Mouse (Mus musculus) midbrain, embryonic 12.5 days (tissue): ENCODE data around the gene Sbf2. TPM values are rescaled to one million over a fixed set of nuclear protein-coding genes. Genes with fewer than 3 reads are reported as not detected.

Experiments
- ATAC-seq: fragments of 200-750 bp; cut with Nextera tagmentation; 2 replicates; pipeline ENCODE4 v1.8.0; 2017; ENCODE audit warnings: low read depth, moderate TSS enrichment, moderate library complexity; ENCODE audit not compliant: low FRiP score
- H3K27ac ChIP-seq: fragments of 300-500 bp; sonication (generic); replicated peaks from 2 replicates; pipeline ENCODE4 v1.5.1; 2016; ENCODE audit warnings: mild to moderate bottlenecking
- H3K27me3 ChIP-seq: fragments of 300-500 bp; sonication (generic); 2 replicates; pipeline ENCODE4 v1.6.1; 2016; ENCODE audit warnings: mild to moderate bottlenecking
- H3K36me3 ChIP-seq: fragments of 300-500 bp; sonication (generic); 2 replicates; pipeline ENCODE4 v1.6.1; 2016
- H3K4me1 ChIP-seq: fragments of 300-500 bp; sonication (generic); 2 replicates; pipeline ENCODE4 v1.6.1; 2016
- H3K4me2 ChIP-seq: fragments of 300-500 bp; sonication (generic); replicated peaks from 2 replicates; pipeline ENCODE4 v1.6.1; 2016; ENCODE audit warnings: mild to moderate bottlenecking, moderate library complexity
- H3K4me3 ChIP-seq: fragments of 300-500 bp; sonication (generic); 2 replicates; pipeline ENCODE4 v1.5.1; 2016; ENCODE audit warnings: mild to moderate bottlenecking
- H3K9ac ChIP-seq: fragments of 300-500 bp; sonication (generic); replicated peaks from 2 replicates; pipeline ENCODE4 v1.6.1; 2016; ENCODE audit warnings: mild to moderate bottlenecking, moderate library complexity
- H3K9me3 ChIP-seq: fragments of 300-500 bp; sonication (generic); 2 replicates; pipeline ENCODE4 v1.6.1; 2016; ENCODE audit warnings: mild to moderate bottlenecking
- WGBS: fragments of 180-500 bp; shearing (Covaris S2); methylation state at CpG from one replicate; pipeline ENCODE4 v1.1.7; 2016; 5-methylcytosine and 5-hydroxymethylcytosine counted together
- polyA plus RNA-seq: library from polyadenylated mRNA; unstranded; fragments of >200 nt; fragmentation: Nextera tagmentation; extraction: Ambion mirVana; gene quantifications from 2 replicates; pipeline ENCODE4 v1.2.1, GENCODE M21; 2016

Sbf2 gene
- polyA plus RNA-seq, 1 experiment from 2014 or later: 57.7 TPM

DNA sequence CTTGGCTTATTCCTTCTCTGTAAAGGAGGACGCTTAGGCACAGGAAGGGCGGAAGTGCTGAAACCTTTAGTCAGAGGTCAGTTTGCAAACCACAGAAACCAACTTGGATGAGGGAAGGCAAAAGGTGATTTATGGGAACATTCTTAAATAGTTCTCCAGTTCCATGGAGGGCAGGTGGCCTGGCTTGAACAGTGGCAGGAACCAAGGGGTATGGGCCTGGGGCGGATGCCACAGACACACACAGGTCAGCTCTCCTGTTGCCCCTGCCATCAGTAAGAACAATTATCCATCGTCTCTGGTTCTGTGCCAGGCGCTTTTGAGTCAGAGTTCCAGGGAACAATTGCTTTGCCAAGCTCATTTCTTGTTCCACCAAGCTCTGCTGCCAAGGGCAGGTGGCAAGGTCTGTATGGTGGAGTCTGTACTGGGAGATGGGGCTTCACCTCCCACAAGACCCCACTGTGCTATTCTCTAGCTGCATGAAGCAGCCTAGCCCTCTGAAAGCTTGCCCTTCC lies 336.9 kb downstream of the Sbf2 start:
- Histone ChIP-seq H3K9ac (no peak overlapping the region), H3K4me1 (no peaks in the 10 kb centered on the region), H3K4me2 (no peak overlapping the region), H3K9me3 (no peaks in the 10 kb centered on the region), H3K27ac (no peak overlapping the region), H3K27me3 (no peaks in the 10 kb centered on the region), H3K36me3 (peaks cover 19% of the 10 kb centered on the region), H3K4me3 (no peak overlapping the region)
- WGBS: 92% methylated on average over 5 of the region's 5 CpGs
- no peak for ATAC-seq

DNA sequence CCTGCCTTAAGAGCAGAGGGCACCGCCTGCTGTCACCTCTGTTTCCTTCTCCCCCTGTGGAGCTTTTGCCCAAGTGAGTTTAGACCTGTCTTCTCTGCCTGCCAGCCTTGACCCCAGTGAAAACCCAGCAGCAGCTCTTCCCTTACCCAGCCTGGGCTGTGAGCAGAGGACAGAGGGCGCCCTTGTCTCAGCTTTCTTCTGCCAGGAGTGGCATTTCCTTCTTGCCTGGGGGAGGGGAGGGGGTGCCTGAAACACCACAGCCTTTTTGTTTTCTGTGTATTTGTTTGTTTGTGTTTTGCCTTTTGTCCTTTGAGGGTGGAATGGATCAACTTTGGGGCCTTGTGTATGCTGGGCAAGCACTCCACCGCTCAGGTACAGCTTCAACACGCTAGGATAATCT lies 342.3 kb downstream of the Sbf2 start:
- no peak for ATAC-seq
- Histone ChIP-seq H3K4me1 (no peaks in the 10 kb centered on the region), H3K9ac (no peak overlapping the region), H3K4me2 (no peak overlapping the region), H3K4me3 (no peak overlapping the region), H3K27me3 (no peaks in the 10 kb centered on the region), H3K36me3 (peaks cover 8% of the 10 kb centered on the region; the same call in 1 of the 2 replicates), H3K27ac (no peak overlapping the region), H3K9me3 (no peaks in the 10 kb centered on the region)
- 80% methylated on average over 4 of the region's 4 CpGs for WGBS

DNA sequence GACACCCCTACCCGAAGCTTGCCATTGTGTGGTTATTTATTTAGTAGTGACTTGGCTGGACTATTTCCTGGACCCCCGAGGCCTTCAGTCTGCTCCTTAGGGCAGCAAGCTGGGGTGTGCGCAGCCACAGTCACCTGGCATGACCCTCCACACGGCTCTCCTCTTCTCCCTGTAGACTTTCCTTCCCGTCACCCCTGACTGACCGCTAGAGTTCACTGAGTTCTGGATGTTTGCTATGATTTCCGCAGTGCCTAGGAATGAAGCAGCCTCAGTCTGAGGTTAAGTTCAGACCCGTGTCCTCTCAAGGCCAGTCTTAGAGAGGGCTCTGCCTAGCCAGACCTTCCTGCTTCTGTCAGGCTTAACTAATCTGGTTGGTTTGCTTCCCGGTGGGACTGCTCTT lies 342.9 kb downstream of the Sbf2 start:
- Histone ChIP-seq H3K27ac (no peak overlapping the region), H3K4me1 (no peaks in the 10 kb centered on the region), H3K9ac (no peak overlapping the region), H3K27me3 (no peaks in the 10 kb centered on the region), H3K36me3 (peaks cover 8% of the 10 kb centered on the region; the same call in 1 of the 2 replicates), H3K9me3 (no peaks in the 10 kb centered on the region), H3K4me3 (no peak overlapping the region), H3K4me2 (no peak overlapping the region)
- WGBS: 73% methylated on average over 9 of the region's 9 CpGs
- ATAC-seq: no peak

DNA sequence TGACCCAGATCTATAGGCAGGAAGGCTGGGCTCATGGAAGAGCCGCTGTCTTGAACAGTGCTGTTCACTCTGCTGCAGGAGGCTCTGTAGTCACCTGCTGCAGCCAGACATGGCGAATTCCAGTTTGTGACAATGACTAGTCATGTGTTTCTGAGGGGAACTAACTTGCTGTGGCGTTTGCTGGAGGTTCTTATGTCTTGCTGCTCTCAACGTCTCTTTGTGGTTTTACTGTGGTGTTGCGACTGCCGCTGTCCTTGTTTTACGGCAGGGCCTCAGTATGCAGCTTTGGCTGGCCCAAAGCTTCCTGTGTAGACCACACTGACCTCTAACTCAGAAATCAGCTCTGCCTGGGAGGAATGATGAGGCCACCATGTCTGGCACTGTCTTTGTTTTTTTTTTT lies 344.3 kb downstream of the Sbf2 start:
- H3K9me3 ChIP-seq: no peaks in the 10 kb centered on the region
- no peak overlapping the region for H3K9ac ChIP-seq
- 91% methylated on average over 7 of the region's 7 CpGs for WGBS
- H3K4me3 ChIP-seq: no peak overlapping the region
- H3K4me2 ChIP-seq: no peak overlapping the region
- H3K27ac ChIP-seq: no peak overlapping the region
- no peaks in the 10 kb centered on the region for H3K27me3 ChIP-seq
- H3K4me1 ChIP-seq: no peaks in the 10 kb centered on the region
- no peak for ATAC-seq
- H3K36me3 ChIP-seq: peaks cover 8% of the 10 kb centered on the region; the same call in 1 of the 2 replicates

DNA sequence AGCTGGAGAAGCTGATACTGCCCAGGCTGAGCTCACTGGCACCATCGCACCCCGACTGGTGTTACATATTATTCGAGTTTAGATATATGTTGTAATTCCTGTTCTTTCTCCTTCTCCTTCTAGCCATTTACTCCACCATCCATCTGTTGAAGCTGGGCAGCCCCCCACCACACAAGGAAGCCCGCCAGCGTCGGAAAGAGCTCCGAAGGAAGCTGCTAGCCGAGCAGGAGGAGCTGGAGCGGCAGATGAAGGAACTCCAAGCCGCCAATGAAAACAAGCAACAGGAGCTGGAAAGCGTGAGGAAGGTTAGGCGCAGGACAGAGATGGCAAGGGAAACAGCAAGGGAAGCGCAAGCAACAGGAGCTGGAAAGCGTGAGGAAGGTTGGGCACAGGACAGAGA lies 344.9 kb downstream of the Sbf2 start:
- Histone ChIP-seq H3K4me2 (no peak overlapping the region), H3K9ac (no peak overlapping the region), H3K4me3 (no peak overlapping the region), H3K4me1 (no peaks in the 10 kb centered on the region), H3K9me3 (no peaks in the 10 kb centered on the region), H3K36me3 (peaks cover 8% of the 10 kb centered on the region; the same call in 1 of the 2 replicates), H3K27ac (no peak overlapping the region), H3K27me3 (no peaks in the 10 kb centered on the region)
- 86% methylated on average over 14 of the region's 14 CpGs for WGBS
- no peak for ATAC-seq

DNA sequence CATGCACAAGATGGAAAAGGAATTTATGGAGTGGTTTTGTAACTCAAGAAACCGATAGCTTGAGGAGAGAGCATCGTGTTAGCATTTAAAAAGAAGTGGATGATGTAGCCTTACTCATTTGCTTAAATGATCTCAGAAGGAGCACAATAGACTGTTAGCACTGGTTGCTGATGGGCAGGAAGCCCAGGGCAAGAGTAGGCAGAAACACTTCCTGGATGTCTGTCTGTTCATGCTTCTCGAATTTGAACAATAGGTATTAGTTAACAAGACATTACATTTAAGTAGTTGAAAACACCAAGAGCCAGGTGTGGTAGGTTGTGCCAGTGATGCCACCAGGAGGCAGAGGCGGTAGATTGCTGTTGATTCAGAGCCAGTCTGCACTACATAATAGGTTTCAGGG lies 346.2 kb downstream of the Sbf2 start:
- peaks cover 8% of the 10 kb centered on the region; the same call in 1 of the 2 replicates for H3K36me3 ChIP-seq
- H3K4me1 ChIP-seq: no peaks in the 10 kb centered on the region
- 82% methylated on average over 4 of the region's 4 CpGs for WGBS
- no peak overlapping the region for H3K4me3 ChIP-seq
- no peaks in the 10 kb centered on the region for H3K9me3 ChIP-seq
- no peaks in the 10 kb centered on the region for H3K27me3 ChIP-seq
- no peak overlapping the region for H3K27ac ChIP-seq
- ATAC-seq: no peak
- no peak overlapping the region for H3K4me2 ChIP-seq
- H3K9ac ChIP-seq: no peak overlapping the region

DNA sequence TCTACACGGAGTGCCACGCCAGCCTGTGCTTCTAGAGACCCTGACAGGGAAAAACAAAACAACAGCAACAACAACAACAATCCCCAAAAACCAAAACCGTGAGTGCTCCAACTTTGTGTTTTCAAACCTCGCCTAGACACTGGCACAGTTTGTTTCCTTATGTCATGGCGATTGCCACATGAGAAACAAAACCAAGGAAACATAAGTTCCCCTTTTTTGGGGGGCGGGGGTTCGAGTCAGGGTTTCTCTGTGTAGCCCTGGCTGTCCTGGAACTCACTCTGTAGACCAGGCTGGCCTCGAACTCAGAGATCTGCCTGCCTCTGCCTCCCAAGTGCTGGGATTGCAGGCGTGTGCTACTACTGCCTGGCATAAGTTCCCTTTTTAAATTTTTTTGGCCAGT lies 346.7 kb downstream of the Sbf2 start:
- no peaks in the 10 kb centered on the region for H3K27me3 ChIP-seq
- no peak overlapping the region for H3K4me3 ChIP-seq
- H3K9me3 ChIP-seq: no peaks in the 10 kb centered on the region
- no peak overlapping the region for H3K9ac ChIP-seq
- no peak for ATAC-seq
- WGBS: 95% methylated on average over 9 of the region's 9 CpGs
- no peaks in the 10 kb centered on the region for H3K4me1 ChIP-seq
- no peak overlapping the region for H3K4me2 ChIP-seq
- H3K36me3 ChIP-seq: peaks cover 8% of the 10 kb centered on the region; the same call in 1 of the 2 replicates
- no peak overlapping the region for H3K27ac ChIP-seq

DNA sequence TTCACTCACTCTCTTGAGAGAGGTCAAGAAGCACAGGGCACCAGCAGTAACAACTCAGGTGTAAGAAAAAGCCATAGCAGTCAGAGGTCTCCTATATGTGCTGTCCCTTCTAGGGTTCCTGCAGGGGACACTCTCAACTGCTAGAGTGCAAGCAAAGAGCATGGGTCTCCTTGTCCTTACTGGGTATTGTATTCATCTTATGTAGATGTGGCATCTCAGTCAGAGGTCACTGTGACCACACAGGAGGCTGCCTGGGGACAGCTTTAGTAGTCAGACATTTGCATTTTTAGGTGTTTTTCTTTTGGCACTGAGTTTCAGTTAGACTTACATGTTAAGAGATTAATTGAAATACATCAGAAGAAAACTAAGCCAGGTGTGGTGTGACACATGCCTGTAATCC lies 347.7 kb downstream of the Sbf2 start:
- no peaks in the 10 kb centered on the region for H3K4me1 ChIP-seq
- H3K36me3 ChIP-seq: peaks cover 8% of the 10 kb centered on the region; the same call in 1 of the 2 replicates
- H3K4me3 ChIP-seq: no peak overlapping the region
- H3K27ac ChIP-seq: no peak overlapping the region
- H3K27me3 ChIP-seq: no peaks in the 10 kb centered on the region
- ATAC-seq: no peak
- no peak overlapping the region for H3K9ac ChIP-seq
- H3K4me2 ChIP-seq: no peak overlapping the region
- no peaks in the 10 kb centered on the region for H3K9me3 ChIP-seq

DNA sequence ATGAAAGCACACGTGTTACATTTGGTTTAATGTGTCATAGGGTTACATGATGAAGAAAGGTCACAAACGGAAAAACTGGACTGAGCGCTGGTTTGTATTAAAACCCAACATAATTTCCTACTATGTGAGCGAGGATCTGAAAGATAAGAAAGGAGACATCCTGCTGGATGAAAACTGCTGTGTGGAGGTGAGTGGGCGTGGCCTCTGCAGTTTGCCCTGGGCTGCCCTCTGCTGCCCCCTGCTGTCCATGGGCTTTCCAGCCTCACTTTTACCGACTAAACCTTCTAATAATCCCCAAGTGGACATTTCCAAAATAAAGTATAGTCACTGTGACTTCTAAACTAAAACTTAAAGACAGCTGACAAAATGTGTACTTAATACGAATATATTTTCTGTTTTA lies 348.9 kb downstream of the Sbf2 start:
- no peaks in the 10 kb centered on the region for H3K4me1 ChIP-seq
- H3K9me3 ChIP-seq: no peaks in the 10 kb centered on the region
- no peak overlapping the region for H3K9ac ChIP-seq
- no peak overlapping the region for H3K4me2 ChIP-seq
- WGBS: 40% methylated on average over 7 of the region's 7 CpGs
- H3K4me3 ChIP-seq: no peak overlapping the region
- H3K36me3 ChIP-seq: peaks cover 8% of the 10 kb centered on the region; the same call in 1 of the 2 replicates
- no peak overlapping the region for H3K27ac ChIP-seq
- ATAC-seq: no peak
- H3K27me3 ChIP-seq: no peaks in the 10 kb centered on the region

DNA sequence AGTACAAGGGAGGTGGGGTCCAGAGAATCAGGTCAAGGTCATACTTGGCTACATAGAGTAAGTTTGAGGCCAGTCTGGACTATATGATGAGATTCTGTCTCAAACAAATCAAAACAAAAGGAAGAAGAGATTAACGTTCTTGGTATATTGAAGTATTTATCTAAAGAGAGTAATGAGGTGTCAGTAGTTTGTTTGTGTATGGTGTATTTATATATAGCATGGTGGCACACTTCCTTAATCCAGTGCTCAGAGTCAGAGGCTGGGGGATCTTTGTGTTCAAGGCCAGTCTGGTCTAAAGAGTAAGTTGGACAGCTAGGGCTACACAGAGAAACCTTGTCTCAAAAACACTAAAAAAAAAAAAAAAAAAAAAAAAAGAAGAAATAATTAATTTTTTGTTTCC lies 351.2 kb downstream of the Sbf2 start:
- no peak overlapping the region for H3K4me3 ChIP-seq
- H3K36me3 ChIP-seq: no peaks in the 10 kb centered on the region
- 81% methylated on average over 1 of the region's 1 CpGs for WGBS
- H3K4me2 ChIP-seq: no peak overlapping the region
- no peak for ATAC-seq
- no peak overlapping the region for H3K9ac ChIP-seq
- no peaks in the 10 kb centered on the region for H3K4me1 ChIP-seq
- H3K9me3 ChIP-seq: no peaks in the 10 kb centered on the region
- no peak overlapping the region for H3K27ac ChIP-seq
- no peaks in the 10 kb centered on the region for H3K27me3 ChIP-seq

DNA sequence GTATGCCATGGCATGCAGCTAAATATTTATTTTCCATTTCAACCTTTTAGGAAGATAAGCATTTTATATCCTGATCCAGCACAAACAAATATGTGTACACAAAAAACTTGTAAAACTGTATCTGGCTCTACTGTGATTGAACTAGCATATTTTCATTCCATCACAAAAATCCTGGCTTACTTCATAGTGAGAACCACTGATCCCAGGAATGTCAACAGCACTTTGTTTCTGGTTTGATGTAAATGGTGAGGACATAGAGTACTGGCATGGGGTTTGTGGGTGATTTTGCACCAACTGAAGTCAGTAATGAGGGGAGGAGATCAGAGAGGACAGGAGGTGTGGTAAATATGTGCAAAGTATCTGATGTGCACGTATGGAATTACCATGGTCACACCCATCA lies 352.1 kb downstream of the Sbf2 start:
- no peaks in the 10 kb centered on the region for H3K36me3 ChIP-seq

DNA sequence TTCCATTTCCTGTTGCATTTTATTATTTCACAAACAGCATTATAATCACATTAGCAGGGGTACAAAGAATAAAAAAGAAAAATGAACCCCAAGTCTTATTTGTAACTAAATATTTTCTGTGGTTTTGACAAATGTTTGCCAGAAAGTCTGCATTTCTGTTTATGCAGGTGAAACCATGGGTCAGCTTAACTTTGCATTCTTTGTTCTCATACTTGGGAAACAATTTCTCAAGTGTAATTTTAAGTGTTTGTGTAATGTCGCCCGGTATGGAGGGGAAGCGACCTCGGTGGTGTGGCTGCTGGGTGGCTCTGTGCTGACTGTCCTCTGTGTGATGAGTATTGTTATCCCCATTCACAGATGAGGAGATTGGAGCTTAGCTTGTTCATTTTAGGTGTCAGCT lies 352.9 kb downstream of the Sbf2 start:
- no peaks in the 10 kb centered on the region for H3K9me3 ChIP-seq
- H3K36me3 ChIP-seq: no peaks in the 10 kb centered on the region
- no peaks in the 10 kb centered on the region for H3K27me3 ChIP-seq
- no peak overlapping the region for H3K27ac ChIP-seq
- 87% methylated on average over 4 of the region's 4 CpGs for WGBS
- no peak overlapping the region for H3K4me2 ChIP-seq
- H3K9ac ChIP-seq: no peak overlapping the region
- ATAC-seq: no peak
- no peak overlapping the region for H3K4me3 ChIP-seq
- H3K4me1 ChIP-seq: no peaks in the 10 kb centered on the region

More for the DNA sequence above, 352.1 kb downstream of the Sbf2 start:
- ATAC-seq: no peak
- no peak overlapping the region for H3K27ac ChIP-seq
- H3K4me1 ChIP-seq: no peaks in the 10 kb centered on the region
- H3K9me3 ChIP-seq: no peaks in the 10 kb centered on the region
- no peak overlapping the region for H3K4me2 ChIP-seq
- H3K9ac ChIP-seq: no peak overlapping the region
- no peak overlapping the region for H3K4me3 ChIP-seq
- no peaks in the 10 kb centered on the region for H3K27me3 ChIP-seq
- 77% methylated on average over 1 of the region's 1 CpGs for WGBS

DNA sequence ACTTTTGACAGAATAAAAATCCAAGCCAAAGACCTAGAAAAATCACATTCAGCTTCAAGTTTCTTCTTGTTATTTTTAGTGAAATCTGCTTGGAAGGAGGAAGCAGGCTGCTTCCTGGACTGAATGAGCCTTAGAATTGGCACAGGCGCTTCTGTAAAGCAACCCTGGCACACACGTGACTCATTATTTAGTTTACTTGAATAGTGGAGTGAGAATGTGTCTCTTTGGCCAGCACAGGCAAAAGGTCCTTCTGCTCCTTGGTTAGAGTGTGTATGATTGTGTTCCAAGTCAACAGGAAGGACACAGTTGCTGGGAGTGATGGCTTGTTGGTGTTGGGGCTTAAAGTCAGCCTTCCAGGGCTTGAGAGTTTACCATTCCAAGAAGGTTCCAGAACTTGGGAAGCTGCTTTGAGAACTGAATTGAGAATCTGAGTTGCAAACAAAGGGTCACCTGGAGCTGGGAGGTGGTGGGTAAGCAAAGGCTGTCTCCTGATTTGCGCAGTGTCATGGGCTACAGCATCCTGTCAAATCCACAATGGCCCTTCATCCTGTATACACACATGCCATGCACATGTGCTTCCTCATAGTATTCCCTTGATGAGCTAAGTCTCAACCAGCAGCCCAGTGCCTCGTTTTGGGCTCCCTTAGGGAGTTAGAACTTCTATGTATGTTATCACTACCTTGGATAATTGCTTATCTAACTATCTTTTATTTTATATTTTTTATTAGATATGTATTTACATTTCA lies 354.6 kb downstream of the Sbf2 start:
- no peak overlapping the region for H3K4me3 ChIP-seq
- H3K9ac ChIP-seq: no peak overlapping the region
- no peaks in the 10 kb centered on the region for H3K4me1 ChIP-seq
- no peaks in the 10 kb centered on the region for H3K9me3 ChIP-seq
- no peaks in the 10 kb centered on the region for H3K27me3 ChIP-seq
- ATAC-seq: no peak
- WGBS: 86% methylated on average over 4 of the region's 4 CpGs
- H3K4me2 ChIP-seq: no peak overlapping the region
- no peak overlapping the region for H3K27ac ChIP-seq
- no peaks in the 10 kb centered on the region for H3K36me3 ChIP-seq
